Mouse (Mus musculus): Measurements from ENCODE around the gene Gng13.

DNA sequence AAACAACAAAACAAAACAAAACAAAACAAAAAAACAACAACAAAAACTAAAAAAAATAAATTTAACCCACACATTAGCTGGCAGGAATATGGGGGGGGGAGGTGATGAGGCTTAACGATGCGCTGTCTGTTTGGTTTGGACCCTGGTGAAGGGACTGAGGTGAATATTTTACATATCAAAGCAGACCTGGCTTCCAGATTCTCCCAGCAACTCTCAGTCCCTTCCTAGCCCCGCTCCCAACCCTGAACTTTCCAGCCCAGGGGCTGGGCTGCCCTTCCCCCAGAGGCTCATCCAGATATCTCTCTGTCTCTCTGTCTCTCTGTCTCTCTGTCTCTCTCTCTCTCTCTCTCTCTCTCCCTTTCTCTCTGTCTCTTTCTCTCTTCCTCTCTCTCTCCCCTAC lies 45.6 kb downstream of the Gng13 start:
- TF ChIP-seq HCFC1 (IDR thresholded peaks at IDR 0.05; ENCODE audit: low read depth, low read length) (no peak), ZKSCAN1 (IDR thresholded peaks at IDR 0.05; ENCODE audit: low read depth, low read length) (no peak), ETS1 (IDR thresholded peaks at IDR 0.05; ENCODE audit: low read depth, low read length) (no peak), GABPA (IDR thresholded peaks at IDR 0.05; ENCODE audit: low read depth, low read length) (no peak), CTCF (IDR thresholded peaks at IDR 0.05 in 2 of 3, conservative IDR thresholded peaks at IDR 0.05 in 1 of 3; ENCODE audit: control insufficient read depth in 1 of 3, insufficient read depth in 1 of 3, low read depth in 2 of 3, low read length in 3 of 3, poor library complexity in 1 of 3, severe bottlenecking in 1 of 3) (no peak), POLR2A (IDR thresholded peaks at IDR 0.05; ENCODE audit: control insufficient read depth in 1 of 2, insufficient read depth in 1 of 2, low read depth in 1 of 2, low read length in 2 of 2, poor library complexity in 1 of 2) (no peak), EP300 (IDR thresholded peaks at IDR 0.05; ENCODE audit: low read depth in 1 of 2, low read length in 2 of 2) (no peak), GATA1 (IDR thresholded peaks at IDR 0.05; ENCODE audit: low read depth, low read length) (no peak), ZNF384 (IDR thresholded peaks at IDR 0.05; ENCODE audit: low read depth, low read length) (no peak), TAL1 (IDR thresholded peaks at IDR 0.05; ENCODE audit: low read length) (no peak), USF1 (IDR thresholded peaks at IDR 0.05; ENCODE audit: low read depth, low read length) (no peak), MYC (IDR thresholded peaks at IDR 0.05; ENCODE audit: low read depth, low read length) (no peak), SMC3 (IDR thresholded peaks at IDR 0.05; ENCODE audit: low read depth, low read length) (no peak)

Data from MEL (cell line).